Mouse (Mus musculus): ENCODE data around the gene Alg14.

The Alg14 gene

DNA sequence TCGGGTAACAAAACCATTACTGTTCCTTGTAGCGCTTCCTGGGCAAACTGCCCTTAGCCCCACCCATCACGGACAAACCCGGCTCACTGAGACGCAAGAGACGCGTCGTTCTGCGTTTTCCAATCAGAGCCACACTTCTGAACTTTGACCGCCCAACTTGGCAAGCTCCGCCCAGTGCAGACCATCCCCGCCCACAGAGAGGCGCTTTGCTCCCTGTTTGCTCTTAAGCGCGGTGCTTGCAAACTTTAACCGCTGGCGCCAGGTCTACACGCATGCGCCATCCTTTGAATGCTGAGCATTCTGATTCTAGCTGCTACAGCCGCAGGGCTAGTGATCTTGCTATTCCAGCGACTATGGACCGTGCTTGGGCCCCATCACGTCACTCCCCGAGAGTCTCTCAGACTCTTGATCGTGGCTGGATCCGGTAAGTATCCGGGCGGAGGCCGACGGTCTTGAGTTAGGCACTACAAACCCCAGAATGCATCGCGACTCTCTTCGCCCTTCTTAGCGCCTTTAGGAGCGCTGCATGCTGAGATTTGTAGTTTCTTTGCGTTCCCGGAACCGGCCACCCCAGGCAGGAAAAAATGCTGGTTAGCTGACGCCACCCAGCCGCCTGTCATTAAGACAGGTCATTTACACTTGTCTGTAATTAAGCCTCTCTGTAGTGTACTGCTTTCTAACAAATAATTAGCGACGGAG, at the start of gene Alg14:
Gene Alg14, plus strand, starts transcription at position 214 of the 699 bp plus-strand sequence.
- peak; percentile 95 for DNase-seq (ENCODE audit: low read depth)

DNA sequence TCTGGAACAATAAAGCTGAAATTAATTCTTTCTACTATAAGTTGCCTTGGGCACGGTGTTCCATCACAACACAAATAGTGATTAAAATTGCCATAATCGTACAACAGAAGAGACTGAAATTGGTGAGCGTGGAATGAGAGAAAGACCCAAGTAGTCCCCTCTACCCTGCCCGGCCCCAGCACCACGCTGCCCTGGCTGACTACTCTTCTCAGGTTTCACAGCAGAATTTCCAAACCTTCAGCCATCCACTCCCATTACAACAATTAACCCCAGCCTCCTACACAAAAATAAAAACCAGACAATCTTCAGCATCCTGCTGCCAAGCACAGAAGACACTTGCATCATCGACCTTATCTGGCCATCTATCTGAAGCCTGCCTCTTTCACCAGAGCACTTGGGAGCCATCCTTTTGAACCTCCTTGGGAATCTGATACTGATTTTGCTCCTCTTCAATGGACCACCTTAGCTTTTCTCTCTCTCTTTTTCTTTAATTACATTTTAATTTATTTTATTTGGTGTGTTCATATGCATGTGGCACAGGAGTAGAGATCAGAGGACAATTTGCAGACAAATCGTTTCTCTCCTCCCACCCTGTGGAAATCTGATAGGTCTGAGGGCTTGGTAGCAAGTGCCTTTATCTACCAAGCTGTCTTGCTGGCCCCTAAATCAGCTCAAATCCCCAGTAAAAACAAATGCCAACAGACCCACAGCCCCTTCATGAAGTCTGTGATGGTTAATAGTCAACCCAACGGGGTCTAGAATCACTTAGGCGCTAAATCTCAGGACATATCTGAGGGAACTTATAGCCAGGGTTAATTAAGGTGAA, 49.2 kb upstream of the Alg14 start:
- DNase-seq (ENCODE audit: low read depth): no peak

DNA sequence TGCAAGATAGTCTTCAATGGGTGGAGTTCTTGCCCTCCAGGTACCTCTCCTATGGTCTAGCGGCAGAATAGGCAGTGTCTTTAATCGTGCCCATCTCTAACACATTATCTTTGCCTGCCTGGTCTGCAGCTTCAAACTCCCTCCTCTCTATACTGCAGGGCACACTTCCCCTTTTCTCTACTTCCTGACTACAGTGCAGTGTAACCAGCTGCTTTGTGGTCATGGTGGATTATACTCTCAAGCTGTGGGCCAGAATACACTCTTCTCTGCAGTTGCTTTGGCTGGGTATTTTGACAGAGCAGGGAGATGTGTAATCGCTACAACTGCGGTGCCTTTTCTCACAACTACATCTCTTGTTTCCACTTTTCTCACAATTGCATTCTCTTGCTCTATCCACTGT, 48.6 kb upstream of the Alg14 start:
- DNase-seq (ENCODE audit: low read depth): peak; percentile 53

DNA sequence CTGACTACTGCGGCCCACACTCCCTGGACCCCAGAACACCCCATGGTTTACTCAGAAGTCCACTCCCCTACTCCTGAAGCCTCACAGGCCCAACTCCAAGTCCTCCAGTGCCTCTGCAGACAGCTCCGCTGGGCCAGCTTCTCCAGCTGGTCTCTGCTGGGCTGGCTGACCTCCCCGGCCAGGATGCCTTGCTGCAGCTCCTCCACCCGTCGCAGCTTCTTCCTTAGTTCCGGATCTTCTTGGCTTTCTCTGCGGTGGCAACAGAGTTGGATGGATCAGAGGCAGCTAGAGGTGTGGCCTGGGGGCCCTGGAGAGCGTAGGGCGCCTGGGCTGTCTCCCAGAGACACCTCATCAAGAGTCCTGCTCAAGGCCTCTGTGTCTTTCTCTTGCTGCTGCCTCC, 41.5 kb upstream of the Alg14 start:
- DNase-seq (ENCODE audit: low read depth): no peak

DNA sequence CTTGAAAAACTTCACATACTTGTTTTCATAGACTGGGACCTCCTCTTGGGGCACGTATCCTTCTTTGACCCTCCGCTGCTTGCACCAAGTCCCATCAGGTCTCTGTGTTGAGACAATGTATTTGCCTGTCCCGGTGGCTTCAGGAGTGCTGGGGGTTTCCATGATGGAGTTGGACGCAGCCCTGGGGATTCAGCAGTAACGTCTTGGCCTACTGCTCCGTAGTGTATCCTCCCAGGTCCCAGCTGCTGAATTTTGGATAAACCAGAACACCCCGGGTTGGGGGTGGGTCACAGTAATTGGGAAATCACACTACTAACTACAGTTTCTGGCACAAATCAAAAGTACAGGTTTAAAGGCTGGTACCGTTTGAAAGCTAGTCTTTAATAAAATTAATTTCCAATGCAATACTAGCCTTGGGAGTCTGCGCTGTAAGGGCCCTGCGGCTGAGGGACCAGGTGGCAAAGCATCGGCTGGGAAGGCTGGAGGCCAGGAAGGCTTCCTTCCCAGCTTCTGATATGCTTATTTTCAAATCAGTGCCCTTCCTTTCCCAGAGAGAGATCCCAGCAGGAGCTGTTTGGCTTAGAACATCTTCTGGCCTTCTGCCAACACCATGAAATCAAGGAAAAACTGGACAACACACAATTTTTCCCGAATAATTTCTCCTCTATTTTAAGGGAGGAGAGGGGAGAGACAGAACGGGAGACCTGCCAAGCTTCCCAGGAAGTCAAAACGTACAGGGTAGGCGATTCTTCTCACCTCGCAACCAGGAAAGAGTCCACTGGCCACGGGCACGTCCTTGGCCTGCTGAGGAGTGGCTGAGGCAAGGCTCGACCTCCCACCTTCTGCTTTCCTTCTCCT, 40.8 kb upstream of the Alg14 start:
- no peak for DNase-seq (ENCODE audit: low read depth)

DNA sequence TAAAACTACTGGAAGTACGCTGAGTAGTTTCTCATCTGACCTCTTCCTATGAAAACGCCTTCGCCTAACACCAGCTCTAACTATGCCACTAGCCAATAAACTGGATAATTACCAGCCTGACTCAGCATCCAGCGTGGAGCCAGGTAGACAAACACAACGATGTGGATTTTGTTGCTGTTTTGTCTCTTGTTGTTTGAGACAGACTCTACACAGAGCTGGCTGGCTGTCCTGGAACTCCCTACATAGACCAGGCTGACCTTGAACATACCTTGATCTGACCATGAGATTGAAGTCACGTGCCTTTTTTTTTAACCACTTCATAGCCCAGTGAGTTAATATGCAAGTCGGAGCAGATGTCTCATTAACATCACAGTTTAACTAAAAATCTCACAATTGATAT, 36.1 kb upstream of the Alg14 start:
- no peak for DNase-seq (ENCODE audit: low read depth)

DNA sequence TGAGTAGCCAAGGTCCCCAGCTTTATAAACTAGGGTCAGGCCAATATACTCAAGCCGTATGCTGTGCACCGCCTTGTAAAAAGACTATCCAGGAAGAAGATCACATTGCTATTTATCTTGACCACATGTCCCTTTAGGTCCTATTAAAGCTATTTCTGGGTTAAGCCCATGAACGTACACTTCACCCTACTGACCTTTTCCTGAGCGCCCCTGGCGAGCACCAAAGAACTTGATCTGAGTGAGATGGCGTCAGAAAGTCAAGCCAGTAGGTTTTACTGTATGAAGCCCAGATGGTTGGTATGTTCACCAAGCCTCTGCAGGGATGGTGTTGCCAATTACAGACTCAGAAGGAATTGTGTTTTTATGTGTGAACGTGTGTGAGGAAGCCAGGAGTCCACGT, 35.4 kb upstream of the Alg14 start:
- DNase-seq (ENCODE audit: low read depth): no peak

DNA sequence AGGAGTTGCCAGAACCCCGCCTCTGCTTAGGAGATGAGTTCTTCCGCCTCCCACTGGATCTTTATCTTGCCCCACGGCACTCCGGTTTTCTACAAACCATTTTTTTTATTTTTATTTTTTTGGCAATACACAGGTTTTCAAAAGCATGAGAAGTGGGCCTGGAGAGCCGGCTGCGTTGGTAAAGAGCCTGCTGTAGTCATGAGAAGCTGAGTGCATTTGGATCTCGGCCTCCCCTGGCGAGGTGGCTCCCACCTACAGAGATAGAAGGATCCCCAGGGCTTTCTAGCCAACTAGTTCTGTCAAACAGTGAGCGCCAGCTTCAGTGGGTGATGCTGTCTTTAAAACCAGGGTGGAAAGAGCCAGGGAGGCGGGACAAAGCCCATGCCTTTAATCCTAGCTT, 34.2 kb upstream of the Alg14 start:
- DNase-seq (ENCODE audit: low read depth): no peak

DNA sequence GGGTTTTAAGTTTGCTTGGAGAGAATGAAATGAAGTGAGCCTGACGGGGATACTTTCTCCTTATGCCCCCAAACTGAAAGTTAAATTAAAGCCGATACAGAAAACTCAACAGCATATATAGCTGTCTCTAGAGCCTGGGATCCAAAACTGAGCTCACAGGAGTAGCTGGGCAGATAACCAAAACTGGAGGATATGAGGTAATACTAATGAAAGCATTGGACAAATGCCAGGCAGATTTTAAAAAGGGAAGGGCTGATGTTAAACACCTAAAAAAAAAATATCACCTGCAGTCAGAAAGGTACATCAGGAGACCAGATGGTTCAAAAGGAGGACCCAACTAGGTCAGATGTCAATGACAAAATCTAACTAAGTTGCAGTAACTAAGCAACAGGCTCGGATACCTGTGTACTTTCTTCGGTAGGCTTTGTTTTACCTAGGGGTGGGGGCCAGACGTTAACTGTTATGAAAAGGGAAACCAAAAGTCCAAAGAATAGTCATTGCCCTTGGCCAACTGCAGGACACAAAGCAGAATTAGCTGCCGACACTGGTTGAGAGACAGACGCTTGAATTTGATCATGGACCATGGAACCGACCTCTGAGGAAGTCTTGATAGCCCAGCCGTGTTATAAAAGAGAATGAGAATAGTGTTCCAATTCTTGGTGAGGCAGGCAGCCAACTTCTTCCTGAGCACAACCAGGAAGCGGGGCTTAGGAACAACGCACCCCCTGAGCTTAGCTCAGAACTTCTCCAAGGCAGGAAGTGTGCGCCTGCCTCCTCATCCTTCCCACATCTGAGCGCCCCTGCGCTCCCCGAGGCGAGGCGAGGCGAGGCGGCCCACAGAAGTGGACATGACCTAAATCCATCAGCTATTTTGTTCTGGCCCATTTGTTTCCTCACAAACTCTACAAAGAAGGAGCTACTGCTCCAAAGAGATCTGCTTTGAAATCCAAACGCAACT, 32.8 kb upstream of the Alg14 start:
- no peak for DNase-seq (ENCODE audit: low read depth)

DNA sequence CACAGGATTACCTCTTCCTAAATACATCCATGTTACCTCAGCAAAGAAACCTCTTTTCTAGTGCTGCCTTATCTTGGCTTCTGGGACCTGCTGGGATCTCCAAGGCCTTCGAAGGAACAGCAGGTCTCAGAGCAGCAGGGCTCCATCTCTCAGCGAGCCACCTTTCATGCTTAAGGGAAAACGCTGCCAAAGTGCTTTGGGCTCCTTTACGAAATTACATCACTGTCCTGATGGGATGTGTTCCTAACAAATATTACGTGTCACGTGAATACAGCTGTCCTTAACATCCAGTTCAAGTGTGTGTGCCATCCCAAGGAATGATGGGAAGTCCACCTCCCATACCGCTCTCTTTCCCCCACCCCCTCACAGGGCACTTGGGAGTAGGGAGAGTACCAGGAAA, 31.5 kb upstream of the Alg14 start:
- DNase-seq (ENCODE audit: low read depth): no peak

DNA sequence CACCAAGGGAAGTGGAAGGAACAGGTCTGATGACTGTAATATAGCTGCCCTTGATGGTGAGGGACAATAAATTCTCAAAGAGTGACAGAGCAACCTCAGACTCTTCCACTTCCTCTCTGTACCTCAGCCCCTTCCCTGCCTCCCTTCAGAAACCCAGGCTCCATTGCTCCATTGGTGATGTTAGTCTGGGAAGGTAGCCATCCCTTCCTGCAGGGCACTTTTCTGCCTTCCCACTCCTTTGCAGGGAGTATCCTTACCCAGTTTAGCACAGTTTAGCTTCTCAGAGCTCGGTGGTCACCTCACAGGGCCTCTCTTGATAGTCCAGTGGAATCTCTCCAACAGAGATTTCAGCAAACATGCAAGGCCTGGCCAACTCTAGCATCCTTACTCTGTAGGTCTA, 30.7 kb upstream of the Alg14 start:
- DNase-seq (ENCODE audit: low read depth): no peak

DNA sequence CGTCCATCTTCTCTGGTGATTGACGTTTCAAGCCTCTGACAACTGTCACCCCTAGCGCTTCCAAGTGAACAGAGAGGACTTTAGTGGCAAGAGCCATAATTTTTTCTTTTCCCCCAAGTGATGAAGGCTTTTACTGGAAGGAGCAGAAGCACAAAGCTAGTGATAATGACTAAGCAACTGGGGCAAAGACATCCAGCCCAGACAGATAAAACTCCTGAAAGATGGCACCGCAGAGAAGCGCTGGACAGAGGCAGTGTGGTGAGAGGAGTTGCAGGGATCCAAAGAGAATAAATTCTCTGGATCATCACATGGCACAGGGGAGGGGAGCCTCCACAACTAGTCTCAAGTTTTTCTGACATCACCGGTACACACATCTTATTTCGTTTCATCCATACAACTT, 30.3 kb upstream of the Alg14 start:
- DNase-seq (ENCODE audit: low read depth): no peak

DNA sequence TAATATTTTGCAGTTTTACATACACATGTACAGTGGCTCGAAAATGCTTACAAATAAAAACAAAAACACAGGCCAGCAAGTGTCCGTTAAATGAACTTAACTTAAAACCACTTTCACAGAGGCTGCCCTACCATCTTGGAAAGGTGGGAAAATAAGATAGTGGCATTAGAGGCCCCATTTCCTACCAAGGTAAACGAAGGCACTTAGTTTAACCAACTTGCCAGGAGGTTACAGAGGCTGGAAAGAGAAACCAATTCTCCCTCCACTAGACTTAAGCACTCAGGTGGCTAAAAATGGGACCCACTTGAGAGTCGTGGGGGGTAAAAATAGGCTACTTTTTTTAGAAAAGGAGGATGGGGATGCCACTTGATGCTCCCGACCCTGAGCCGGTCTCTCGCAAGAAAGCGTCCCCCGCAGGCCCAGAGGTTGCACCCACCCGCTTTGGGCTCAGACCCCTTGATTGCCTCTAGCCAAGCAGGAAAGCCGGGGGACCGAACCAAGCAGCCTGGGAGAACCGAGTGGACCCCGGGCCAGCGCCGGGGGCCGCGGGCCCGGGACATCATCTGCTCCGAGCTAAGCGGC, 29.5 kb upstream of the Alg14 start:
- DNase-seq (ENCODE audit: low read depth): no peak

DNA sequence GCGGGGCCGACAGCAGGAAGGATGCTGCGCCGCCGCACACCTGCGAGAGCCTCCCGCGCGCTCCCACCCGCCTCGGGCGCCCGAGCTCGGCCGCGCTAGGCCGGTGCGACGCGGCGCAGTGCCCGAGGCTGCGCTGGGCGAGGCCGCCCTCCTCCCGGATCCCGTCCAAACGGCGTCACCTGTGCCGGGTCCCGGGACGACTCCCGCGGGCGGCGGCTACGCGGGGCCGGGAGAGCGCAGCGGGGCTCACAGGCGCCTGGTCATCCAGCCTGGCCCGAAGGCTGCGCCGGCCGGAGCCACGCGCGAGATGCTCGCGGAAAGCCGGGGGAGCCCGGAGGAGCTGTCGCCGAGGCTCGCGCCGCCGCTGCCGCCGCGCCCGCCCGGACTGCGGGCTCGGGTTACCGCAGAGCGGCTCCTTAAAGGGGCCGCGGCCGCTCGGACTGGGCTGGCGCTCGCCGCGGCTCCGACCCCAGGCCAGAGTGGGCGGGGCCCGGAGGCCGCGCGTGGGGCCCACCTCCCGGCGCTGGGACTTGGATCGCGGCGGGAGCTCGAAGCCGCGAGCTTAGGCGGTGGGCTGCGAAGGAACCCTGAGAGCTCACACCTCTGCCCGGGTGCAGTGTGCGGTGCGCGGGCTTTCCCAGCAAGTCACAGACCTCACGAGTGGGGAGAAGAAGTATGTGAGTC, 28.9 kb upstream of the Alg14 start:
- DNase-seq (ENCODE audit: low read depth): no peak

DNA sequence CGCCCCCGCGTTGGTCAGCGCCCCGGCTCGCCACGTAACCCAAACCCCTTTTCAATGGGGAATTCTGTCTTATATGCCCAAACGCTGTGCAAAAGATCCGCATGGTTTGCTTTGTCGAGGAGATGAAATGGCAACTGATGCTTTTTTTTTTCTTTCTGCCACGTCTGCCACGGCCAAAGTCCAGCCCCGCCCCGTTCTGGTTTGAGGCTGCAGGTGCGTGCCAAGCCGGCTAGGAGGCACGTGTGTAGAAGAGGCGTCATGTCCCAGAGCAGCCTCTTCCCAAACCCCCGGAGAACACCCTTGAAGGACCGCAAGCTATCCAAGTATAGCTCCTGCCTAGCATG, 28.4 kb upstream of the Alg14 start:
- DNase-seq (ENCODE audit: low read depth): no peak

DNA sequence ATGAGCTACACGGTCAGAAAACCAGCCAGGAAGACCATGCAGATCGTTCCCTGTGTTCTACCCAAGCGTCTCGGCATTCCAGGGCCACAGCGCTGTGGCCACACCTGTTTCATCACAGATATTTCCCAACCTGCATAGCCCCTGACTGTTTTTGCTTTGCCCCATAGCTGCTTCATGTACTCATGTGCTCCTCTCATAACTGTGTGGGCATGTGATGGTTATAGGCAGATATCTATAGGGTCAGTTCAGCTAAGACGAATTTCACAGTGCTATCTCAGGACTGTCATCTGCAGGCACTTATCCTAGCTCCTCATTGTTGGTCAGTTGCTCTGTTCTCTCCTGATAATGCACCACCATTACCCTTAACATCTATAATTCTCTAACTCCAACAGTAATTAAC, 27.3 kb upstream of the Alg14 start:
- no peak for DNase-seq (ENCODE audit: low read depth)

DNA sequence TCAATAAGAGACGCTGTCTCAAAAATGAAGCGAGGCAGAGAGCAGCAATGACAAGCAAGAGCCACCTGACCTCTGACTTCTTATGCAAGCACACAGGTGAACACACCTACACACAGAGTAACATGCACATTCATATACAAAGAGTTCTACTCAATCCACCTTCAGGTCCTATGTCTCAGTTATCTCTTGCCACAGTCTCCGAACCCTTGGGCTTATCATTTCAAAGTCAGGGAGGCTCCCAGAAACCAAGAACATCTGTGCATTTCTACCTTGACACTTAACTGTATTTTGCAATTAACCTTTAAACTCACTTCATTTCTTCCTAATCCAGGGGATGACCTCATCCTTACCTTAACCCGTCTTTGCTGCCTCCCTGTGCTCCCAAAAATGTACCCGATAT, 24.3 kb upstream of the Alg14 start:
- no peak for DNase-seq (ENCODE audit: low read depth)

DNA sequence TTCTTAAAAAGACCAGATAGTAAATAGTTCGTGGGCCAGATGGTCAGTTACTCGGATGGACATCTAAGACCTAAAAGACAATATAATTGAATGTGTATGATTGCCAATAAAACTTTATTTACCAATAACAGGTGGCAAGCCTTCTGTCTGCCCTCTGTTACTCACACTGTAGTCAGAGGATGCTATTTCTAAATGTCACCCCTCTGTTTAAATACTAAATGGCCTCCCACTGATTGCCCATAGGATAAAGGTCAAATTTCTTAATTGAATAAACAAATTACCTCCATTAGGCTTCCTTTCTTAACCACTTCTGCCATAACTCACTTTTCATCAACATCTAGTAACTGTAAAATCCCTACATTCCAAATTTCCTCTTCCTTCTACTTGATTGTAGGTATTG, 19.0 kb upstream of the Alg14 start:
- DNase-seq (ENCODE audit: low read depth): no peak

DNA sequence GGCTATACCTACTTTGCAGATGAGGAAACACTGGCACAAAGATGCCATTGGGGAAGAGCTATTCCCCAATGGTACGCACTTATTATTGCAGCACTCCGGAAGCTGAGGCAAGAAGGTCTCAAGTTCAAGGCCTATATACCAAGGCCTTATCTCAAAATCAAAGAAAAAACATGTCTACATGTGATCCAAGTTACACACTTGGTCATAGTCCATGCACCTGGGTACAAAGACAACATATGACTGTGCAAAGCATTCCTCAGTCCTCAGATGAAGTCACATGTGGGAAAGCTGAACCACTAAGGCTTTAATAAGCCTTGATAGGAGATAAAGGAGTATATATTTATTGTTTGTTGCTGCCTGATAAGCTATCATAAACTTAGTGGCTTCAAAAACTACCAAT, 17.6 kb upstream of the Alg14 start:
- no peak for DNase-seq (ENCODE audit: low read depth)

DNA sequence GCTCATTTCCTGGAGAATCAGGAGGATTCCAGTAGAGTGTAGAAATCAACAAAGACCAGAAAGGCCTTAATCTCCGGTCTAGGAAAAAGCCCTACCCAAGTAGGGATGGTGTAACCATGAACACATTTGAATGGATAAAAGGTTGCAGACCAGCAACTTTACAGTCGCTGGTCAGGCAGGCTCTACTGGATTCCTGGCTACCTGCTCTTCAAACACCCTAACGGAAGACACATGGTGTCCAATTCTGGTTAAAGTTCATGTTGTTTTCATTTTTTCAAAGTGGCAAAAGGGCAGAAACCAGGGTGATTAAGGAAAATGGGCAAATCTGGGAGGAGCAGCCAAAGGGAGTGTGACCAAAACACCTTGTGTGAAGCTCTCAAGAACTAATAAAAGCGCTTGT, 14.6 kb upstream of the Alg14 start:
- DNase-seq (ENCODE audit: low read depth): no peak

DNA sequence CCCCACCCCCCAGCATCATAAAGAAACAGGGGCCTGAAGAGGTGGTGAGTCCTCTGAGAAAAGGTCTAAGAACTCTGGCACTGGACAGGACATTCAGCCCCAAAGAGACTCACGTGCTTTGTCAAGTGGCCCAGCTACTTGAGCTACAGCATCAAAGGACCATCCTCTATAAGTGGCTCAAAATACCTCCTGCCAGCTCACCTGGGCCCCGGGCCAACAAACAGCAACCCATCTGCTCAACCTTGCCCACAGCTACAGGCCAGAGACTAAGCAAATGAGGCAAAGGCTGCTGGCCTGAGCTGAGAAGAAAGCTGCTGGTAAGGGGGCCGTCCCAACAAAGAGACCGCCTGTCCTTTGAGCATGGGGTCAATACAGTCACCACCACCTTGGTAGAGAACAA, 14.0 kb upstream of the Alg14 start:
- no peak for DNase-seq (ENCODE audit: low read depth)
